Mouse (Mus musculus): Measurements from ENCODE around the gene Clec10a.

Clec10a gene

GRCm38 (mm10) chr11:70218741-70219470 is 62.9 kb downstream of the Clec10a start:
- DNase-seq: peak in 1 of 2 experiments; percentile 42

GRCm38 (mm10) chr11:70219873-70220272 is 63.9 kb downstream of the Clec10a start:
- DNase-seq: peak in 1 of 2 experiments; percentile 2

GRCm38 (mm10) chr11:70220323-70220722 is 64.3 kb downstream of the Clec10a start:
- peak; percentile 72 to 73 for DNase-seq
